In genomic region chrX:48367841-48368240, GRCm38 (mm10) we compare ENCODE assay signal across 16 mouse cellular contexts.
"Had no signal": no experiment of that assay in that cellular context is flagged by ENCODE, and none has a peak within 500 bp of the region (broad histone marks: within the 10 kb centered on the region; RNA-seq: fewer than 3 reads in every experiment).

No protein-coding gene starts in this region.

- H3K27me3 ChIP-seq: midbrain, embryonic 12.5 days; neural tube, embryonic 13.5 days; neural tube, embryonic 15.5 days; stomach, embryonic 15.5 days had no signal

- H3K36me3 ChIP-seq: stomach, embryonic 15.5 days had no signal

- H3K4me1 ChIP-seq: neural tube, embryonic 15.5 days had no signal

- H3K9ac ChIP-seq: lung, embryonic 14.5 days; midbrain, embryonic 12.5 days; neural tube, embryonic 13.5 days; neural tube, embryonic 15.5 days; stomach, embryonic 15.5 days had no signal

- H3K4me3 ChIP-seq: midbrain, embryonic 10.5 days; midbrain, embryonic 12.5 days; myocyte; neural tube, embryonic 13.5 days; neural tube, embryonic 15.5 days; stomach, embryonic 15.5 days had no signal

- DNase-seq: lung, adult 18-20 months; lung, embryonic 14.5 days; lung, postnatal 10 days; lung, postnatal 4 days; midbrain, embryonic 14.5 days; thymus, adult 2 months; thymus, postnatal 25 days; thymus, postnatal 4 days had no signal

- ATAC-seq: midbrain, embryonic 16.5 days had no signal

- H3K27ac ChIP-seq: midbrain, embryonic 10.5 days; midbrain, embryonic 12.5 days; neural tube, embryonic 13.5 days; neural tube, embryonic 15.5 days; stomach, embryonic 15.5 days; stomach, postnatal 0 days had no signal
